Mouse (Mus musculus): ENCODE data around the gene Atoh8. TPM values are rescaled to one million over a fixed set of nuclear protein-coding genes. Genes with fewer than 3 reads are reported as not detected.

The Atoh8 gene
- total RNA-seq, 2 experiments from 2014 or later = not detected

DNA sequence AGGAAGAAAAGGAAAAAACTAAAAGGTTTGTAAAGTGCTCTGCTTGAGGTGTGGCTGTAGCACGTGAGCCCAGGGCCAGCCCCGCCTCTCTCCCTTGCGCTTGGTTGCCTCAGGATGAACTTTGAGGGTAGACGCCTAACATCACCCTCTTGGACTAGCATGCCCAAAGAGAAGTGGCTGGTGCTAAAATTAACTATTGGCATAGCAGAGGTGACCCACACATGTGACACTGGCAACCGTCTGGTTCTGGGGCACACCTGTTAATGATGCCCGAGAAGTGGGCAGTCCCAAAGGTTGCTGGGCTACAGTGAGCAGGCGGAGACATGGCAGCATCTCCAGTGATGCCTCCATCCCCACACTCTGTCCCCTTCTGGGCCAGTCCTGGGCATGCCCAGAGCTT lies 24.1 kb upstream of the Atoh8 start:
- ATAC-seq (replicated peaks; ENCODE audit: poor library complexity, severe bottlenecking) = no peak

DNA sequence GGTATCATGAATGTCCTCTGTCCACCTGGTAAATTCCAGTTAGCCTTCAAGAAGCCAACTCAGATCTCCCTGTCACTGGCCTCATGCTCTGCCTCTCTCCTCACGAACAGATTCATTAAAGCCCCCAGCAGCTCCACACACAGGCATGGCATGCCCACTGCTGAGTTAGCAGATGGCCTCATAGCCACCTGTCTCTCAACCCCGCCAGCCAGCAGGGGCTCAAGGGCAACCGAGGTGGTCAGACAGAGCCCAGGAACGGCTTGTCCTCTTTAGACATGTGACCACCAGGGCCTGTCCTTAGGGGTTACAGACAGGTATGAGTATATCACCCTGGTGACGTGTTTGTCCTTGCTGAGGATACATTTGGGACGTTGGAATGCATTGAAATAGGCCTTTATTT lies 19.9 kb upstream of the Atoh8 start:
- no peak for ATAC-seq (replicated peaks; ENCODE audit: poor library complexity, severe bottlenecking)

- no peak for ATAC-seq (replicated peaks; ENCODE audit: poor library complexity, severe bottlenecking)
Measured at GRCm38 (mm10) chr6:72254588-72255075, 19.3 kb upstream of the Atoh8 start.

GRCm38 (mm10) chr6:72253911-72254587 lies 18.7 kb upstream of the Atoh8 start:
- peak; percentile 69 for ATAC-seq (replicated peaks; ENCODE audit: poor library complexity, severe bottlenecking)

- no peak for ATAC-seq (replicated peaks; ENCODE audit: poor library complexity, severe bottlenecking)
Measured at GRCm38 (mm10) chr6:72253168-72253567, 17.8 kb upstream of the Atoh8 start.

DNA sequence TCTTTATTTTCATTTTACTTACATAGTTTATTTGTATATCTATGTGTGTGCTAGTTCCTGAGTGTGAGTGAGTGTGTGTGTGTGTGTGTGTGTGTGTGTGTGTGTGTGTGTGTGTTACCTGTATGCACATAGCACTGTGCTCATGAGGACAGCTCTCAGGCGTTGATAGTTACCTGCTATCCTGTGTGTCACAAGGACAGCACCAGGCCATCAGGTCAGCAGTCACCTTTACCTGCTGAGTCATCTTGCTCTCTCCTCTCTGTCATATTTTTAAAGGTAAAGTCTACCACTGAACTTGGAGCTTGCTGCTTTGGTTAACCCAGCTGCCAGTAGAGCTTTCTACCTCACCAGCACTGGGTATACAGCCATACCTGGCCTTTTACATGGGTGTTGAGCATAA lies 17.1 kb upstream of the Atoh8 start:
- ATAC-seq (replicated peaks; ENCODE audit: poor library complexity, severe bottlenecking) = no peak

DNA sequence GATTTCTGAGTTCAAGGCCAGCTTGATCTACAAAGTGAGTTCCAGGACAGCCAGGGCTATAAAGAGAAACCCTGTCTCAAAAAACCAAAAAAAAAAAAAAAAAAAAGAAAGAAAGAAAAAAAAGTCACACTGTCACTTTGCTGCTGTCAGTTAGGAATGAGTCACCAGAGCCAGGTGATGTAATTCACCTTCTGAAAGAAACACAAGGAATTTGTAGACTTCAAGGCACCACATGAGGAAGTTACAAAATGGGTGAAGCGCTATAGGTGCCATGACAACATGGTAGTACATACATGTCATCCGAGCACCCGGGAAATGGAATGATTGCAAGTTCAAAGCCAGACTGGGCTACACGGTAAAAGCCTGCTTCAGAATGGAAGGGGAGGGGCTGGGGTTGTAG lies 14.6 kb upstream of the Atoh8 start:
- ATAC-seq (replicated peaks; ENCODE audit: poor library complexity, severe bottlenecking) = peak; percentile 55

GRCm38 (mm10) chr6:72248150-72248914 lies 13.0 kb upstream of the Atoh8 start:
- no peak for ATAC-seq (replicated peaks; ENCODE audit: poor library complexity, severe bottlenecking)

DNA sequence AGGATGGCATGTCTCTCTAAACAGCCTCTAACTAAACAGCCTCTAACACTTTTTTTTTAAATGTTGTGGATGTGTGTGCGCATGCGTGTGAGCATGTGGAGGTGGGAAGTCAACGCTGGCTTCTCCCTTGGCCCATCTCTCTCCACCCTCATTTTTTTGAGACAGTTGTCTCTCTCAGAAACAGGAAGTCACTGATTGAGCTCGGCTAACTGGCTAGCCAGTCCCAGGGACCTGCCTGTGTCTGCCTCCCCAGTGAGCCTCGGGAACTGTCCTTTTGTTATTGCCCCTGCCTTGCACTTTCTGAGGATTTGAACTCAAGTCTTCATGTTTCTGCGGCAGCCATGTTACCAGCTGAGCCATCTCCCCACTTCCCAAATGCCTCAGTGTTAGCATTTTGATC lies 10.9 kb upstream of the Atoh8 start:
- peak; percentile 67 for ATAC-seq (replicated peaks; ENCODE audit: poor library complexity, severe bottlenecking)

DNA sequence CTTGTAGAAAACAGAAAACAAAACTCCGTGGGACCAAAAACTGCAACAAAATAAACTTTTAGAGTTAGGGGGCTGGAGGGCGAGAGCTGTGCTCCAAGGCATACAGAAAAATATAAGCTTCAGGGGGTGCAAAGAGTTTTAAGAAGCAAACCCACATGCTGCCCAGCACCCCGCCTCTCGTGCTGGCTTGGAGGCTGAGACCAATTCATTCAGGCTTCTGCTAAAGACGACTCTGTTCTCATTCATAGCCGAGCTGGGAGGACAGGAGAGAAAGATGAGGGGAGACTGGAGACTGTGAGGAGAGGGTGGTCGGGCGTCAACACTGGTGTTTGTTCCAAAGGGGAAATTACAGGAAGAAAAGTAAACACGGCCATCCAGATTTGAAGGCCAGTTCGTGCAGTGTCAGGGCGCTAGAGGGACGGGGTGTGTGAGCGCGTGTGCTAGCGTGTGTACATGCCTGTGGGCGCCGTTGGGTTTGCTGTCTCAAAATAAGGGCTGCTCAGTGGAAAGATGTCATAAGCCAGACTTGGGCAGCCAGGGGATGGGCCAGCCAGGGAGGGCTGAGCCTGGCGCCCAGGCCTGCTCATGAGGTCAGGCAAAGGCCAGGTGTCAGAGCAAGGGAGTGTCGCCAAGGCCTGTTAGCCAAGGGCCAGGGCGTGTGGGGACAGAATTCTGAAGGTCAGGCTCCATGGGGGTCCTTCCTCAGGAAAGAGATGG lies 9.3 kb upstream of the Atoh8 start:
- no peak for ATAC-seq (replicated peaks; ENCODE audit: poor library complexity, severe bottlenecking)

GRCm38 (mm10) chr6:72244144-72244549 lies 8.8 kb upstream of the Atoh8 start:
- no peak for ATAC-seq (replicated peaks; ENCODE audit: poor library complexity, severe bottlenecking)

- ATAC-seq (replicated peaks; ENCODE audit: poor library complexity, severe bottlenecking) = no peak
Measured at GRCm38 (mm10) chr6:72242532-72243320, 7.3 kb upstream of the Atoh8 start.

DNA sequence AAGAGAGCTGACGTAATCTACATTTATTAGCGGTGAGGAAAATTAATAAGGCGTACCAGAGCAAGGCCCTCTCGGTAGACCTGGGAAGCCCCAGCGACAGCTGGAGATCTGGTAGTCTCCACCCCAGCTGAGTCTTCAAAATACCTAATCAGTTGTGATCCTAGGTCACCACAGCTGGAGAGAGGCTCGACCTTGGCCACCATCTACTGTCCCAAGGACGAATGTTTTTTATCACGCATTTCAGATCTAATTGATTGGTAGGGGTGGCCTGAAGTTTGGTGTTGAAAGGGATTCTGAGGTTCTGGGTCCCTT lies 6.4 kb upstream of the Atoh8 start:
- no peak for ATAC-seq (replicated peaks; ENCODE audit: poor library complexity, severe bottlenecking)

DNA sequence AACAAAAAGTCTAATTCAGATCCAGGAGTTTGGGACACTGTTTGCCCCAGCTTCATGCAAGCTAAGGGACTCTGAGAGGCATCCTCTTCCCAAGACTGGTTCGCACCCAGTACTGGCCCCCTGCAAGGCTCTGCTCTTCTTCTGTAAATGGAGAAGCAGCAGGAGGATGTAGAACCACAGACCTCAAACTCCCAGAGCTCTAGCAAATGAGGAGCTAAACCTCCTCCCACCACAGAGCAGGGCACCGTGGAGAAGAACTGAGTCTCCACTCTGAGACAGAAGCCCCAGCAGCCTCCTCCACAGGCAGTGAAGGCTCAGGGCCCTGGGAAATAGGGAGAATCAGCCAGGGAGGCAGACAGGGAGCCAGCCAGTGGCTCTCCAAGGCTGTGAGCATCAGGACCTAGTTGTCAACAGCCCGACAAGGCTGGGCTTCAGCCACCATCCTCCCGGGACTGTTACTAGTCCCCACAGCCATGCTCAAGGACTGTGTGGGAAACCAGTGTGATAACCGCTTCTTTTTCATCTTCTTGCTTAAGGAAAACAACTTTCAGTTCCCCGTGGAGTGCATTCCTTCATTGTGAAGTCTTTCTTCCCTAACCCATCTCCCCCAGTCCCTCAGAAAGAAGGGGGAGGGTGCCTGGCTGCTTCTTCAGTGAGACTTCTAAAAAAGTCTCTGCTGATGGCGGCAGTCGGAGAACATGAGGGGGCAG lies 5.9 kb upstream of the Atoh8 start:
- ATAC-seq (replicated peaks; ENCODE audit: poor library complexity, severe bottlenecking) = peak; percentile 50

DNA sequence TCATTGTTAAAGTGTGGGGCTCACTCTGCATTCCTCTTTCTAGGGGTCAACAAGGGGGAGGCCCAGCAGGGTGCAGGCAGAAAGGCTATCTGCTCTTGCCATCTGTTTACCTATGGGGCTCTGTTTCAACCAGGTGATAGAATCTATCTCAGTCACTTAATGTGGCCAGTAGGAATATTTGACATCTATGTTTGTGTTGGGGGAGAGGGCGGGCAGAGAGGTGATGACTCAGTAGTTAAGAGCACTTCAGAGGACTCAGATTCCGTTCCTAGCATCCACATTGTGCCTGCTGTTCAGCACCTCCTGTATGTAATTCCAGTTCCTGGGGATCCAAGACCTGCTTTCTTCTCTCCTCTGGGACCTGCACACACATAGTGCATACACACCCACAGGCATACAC lies 4.7 kb upstream of the Atoh8 start:
- no peak for ATAC-seq (replicated peaks; ENCODE audit: poor library complexity, severe bottlenecking)

GRCm38 (mm10) chr6:72237035-72237434 lies 1.7 kb upstream of the Atoh8 start:
- ATAC-seq (replicated peaks; ENCODE audit: poor library complexity, severe bottlenecking) = peak; percentile 54

DNA sequence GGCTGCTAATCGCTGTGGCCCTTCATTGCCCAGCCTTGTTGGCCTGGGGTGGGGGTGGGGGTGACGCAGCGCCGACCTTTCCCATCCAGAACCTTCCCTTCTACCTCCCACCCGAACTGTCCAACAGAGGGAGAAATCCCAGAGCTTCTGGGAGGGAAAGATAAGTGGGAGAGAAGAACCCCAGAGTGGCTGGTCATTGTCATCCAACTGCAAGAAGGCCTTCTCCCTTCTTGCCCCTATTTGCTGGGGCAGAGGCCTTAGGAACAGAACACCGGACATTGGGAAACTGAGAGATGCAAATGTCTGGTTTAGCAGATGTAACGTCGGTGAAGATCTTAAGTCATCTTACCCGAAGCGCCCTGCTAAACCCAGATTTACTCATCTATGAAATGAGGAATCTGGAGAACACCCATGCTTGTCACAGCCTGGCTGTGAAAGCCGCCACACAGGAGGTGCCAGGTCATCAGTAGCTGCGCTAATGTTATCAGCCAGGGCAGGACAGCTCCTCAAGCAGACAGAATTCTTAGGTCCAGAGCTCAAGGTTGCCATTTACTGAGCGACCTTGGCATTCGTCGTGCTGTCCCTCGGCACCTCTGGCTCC lies 530 bp upstream of the Atoh8 start:
- ATAC-seq (replicated peaks; ENCODE audit: poor library complexity, severe bottlenecking) = no peak

GRCm38 (mm10) chr6:72234372-72235097 lies 842 bp downstream of the Atoh8 start:
- ATAC-seq (replicated peaks; ENCODE audit: poor library complexity, severe bottlenecking) = 0 out of 2 replicates have a peak, but pooled peaks have one; percentile 19

DNA sequence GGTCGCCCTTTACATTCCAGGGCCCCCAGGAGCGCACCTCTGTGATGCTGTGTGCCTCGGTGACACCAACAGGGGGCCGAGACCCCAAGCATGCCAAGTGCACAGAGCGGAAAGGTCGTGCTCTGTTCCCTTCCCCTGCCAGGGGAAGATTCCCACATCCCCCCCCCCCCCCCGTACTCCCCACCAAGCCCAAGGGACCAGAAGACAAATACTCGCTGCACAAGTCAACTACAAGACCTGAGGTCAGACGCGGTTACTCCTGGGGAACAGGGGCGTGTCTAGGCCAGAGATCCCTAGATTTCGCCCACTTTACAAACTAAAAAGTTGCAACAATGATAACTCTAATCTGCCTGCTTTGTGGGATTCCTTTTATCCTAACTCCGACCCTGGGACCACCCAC lies 1.4 kb downstream of the Atoh8 start:
- ATAC-seq (replicated peaks; ENCODE audit: poor library complexity, severe bottlenecking) = no peak
